Mouse (Mus musculus) E14TG2a.4 (cell line): Measurements from ENCODE around the gene Pde4dip.

Experiments
- CTCF ChIP-seq: conservative IDR thresholded peaks from 2 replicates; pipeline ENCODE4 v1.5.1; 2014; ENCODE audit warnings: low read length
- NANOG ChIP-seq: IDR thresholded peaks from 2 replicates; pipeline ENCODE4 v1.6.1; 2014; ENCODE audit warnings: borderline replicate concordance, low read length, mixed read lengths
- POU5F1 ChIP-seq: IDR thresholded peaks from 2 replicates; pipeline ENCODE4 v1.6.1; 2014; ENCODE audit warnings: low read length, borderline replicate concordance

DNA sequence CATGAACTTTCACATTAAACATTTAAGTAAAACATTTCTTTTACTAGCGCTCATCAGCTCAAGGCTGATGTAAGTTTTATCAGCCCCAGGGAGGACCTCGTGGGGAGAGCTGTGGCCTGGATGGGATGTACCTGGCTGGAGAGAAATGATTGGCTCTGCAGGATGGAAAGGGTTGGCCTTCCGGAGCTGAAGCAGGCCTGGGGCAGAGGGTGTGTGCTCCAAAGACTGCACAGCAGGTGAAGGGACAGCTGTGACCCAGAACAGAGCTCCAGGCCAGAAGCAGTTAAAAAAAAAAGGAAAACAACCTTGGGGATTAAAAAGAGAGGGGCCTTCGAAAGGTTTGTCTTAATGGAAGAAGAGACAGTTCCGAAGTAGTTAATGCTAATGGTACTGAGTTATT is 13.7 kb downstream of the Pde4dip start:
- TF ChIP-seq CTCF (no peak), POU5F1 (no peak), NANOG (no peak)
